Mouse (Mus musculus) embryonic facial prominence, embryonic 12.5 days (tissue): ENCODE data around the gene Ogn. TPM values are rescaled to one million over a fixed set of nuclear protein-coding genes. Genes with fewer than 3 reads are reported as not detected.
"Not testable (repeated sequence)": the region's sequence is repeated elsewhere in the genome, so short reads cannot be mapped to it uniquely, and the experiment has no call there.

Experiments
- ATAC-seq: fragments of 200-750 bp; cut with Nextera tagmentation; 2 replicates; pipeline ENCODE4 v1.8.0; 2017; ENCODE audit not compliant: insufficient number of reproducible peaks, insufficient read depth, low FRiP score, low TSS enrichment
- H3K27ac ChIP-seq: fragments of 300-500 bp; sonication (generic); 2 replicates; pipeline ENCODE4 v1.5.1; 2016; ENCODE audit warnings: mild to moderate bottlenecking
- H3K27me3 ChIP-seq: fragments of 300-500 bp; sonication (generic); 2 replicates; pipeline ENCODE4 v1.6.1; 2016; ENCODE audit warnings: mild to moderate bottlenecking, moderate library complexity
- H3K36me3 ChIP-seq: fragments of 300-500 bp; sonication (generic); 2 replicates; pipeline ENCODE4 v1.6.1; 2016; ENCODE audit warnings: mild to moderate bottlenecking
- H3K4me1 ChIP-seq: fragments of 300-500 bp; sonication (generic); 2 replicates; pipeline ENCODE4 v1.6.1; 2016
- H3K4me2 ChIP-seq: fragments of 300-500 bp; sonication (generic); replicated peaks from 2 replicates; pipeline ENCODE4 v1.6.1; 2016; ENCODE audit warnings: mild to moderate bottlenecking, moderate library complexity
- H3K4me3 ChIP-seq: fragments of 300-500 bp; sonication (generic); 2 replicates; pipeline ENCODE4 v1.5.1; 2016; ENCODE audit warnings: mild to moderate bottlenecking
- H3K9ac ChIP-seq: fragments of 300-500 bp; sonication (generic); 2 replicates; pipeline ENCODE4 v1.6.1; 2016; ENCODE audit warnings: mild to moderate bottlenecking, moderate library complexity
- H3K9me3 ChIP-seq: fragments of 300-500 bp; sonication (generic); 2 replicates; pipeline ENCODE4 v1.6.1; 2016; ENCODE audit warnings: mild to moderate bottlenecking, moderate library complexity
- WGBS: fragments of 180-500 bp; shearing (Covaris S2); methylation state at CpG from one replicate; pipeline ENCODE4 v1.1.7; 2016; 5-methylcytosine and 5-hydroxymethylcytosine counted together
- polyA plus RNA-seq: library from polyadenylated mRNA; unstranded; fragments of >200 nt; fragmentation: Nextera tagmentation; extraction: Ambion mirVana; gene quantifications from 2 replicates; pipeline ENCODE4 v1.2.1, GENCODE M21; 2016

Ogn gene
- 56.6 and 64.5 TPM in 2 replicates for polyA plus RNA-seq

DNA sequence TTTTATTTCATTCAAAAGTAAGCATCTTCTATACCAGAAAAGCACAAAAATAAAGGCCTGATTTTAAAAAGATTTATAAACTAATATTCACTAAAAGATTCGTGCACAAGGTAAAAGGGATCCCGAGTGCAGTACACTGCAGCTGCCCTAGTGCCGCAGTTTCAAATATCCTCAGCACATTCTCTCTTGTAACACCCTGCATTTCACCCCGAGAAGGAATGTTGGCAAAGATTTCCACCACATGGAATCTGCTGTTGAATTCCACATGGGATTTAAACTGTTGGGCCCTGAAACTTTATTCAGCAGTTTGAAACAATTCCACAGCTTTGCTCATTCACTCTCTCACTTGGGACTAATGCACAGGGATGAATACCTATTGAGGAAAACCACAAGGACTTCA lies at the start of gene Ogn:
Ogn (plus strand) TSS at position 333 of the 400 bp plus-strand sequence.
- H3K4me1 ChIP-seq, result 0 out of 2 replicates have a peak, but pooled peaks cover 3% of the 10 kb centered on the region
- peak; percentile 72; the same call in 1 of the 2 replicates for ATAC-seq
- H3K27me3 ChIP-seq, result no peaks in the 10 kb centered on the region
- peak within 1 kb of the TSS; percentile 83 for H3K27ac ChIP-seq
- H3K36me3 ChIP-seq, result no peaks in the 10 kb centered on the region
- peak within 1 kb of the TSS; percentile 27 for H3K4me3 ChIP-seq
- no peaks in the 10 kb centered on the region for H3K9me3 ChIP-seq
- 24% methylated on average over 4 of the region's 4 CpGs for WGBS
- no peak within 1 kb of the TSS for H3K9ac ChIP-seq
- peak within 1 kb of the TSS; percentile 35 for H3K4me2 ChIP-seq

DNA sequence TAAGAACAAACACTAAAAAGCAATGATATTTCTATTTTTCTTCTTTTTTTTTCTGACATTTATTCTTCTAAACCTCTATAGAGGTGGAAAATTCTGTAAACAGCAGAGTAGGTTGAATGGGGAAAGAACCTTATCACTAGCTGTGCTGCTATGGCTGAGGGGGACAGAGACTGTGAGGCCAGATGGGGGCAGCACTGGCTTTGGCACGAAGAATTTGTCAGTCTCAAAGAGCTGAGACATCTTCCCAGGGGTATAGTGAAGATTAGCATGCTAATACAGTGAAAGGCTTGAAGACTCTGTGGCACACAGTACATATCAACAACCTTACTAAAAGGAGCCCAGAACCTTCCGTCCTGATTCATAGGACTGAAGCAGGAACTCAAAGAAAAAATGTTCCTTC lies 48.7 kb upstream of the Ogn start:
- H3K4me3 ChIP-seq, result no peak overlapping the region
- 38% methylated on average over 2 of the region's 2 CpGs for WGBS
- no peaks in the 10 kb centered on the region for H3K4me1 ChIP-seq
- H3K27ac ChIP-seq, result no peak overlapping the region
- H3K36me3 ChIP-seq, result no peaks in the 10 kb centered on the region
- ATAC-seq, result no peak
- H3K9ac ChIP-seq, result no peak overlapping the region
- no peaks in the 10 kb centered on the region for H3K9me3 ChIP-seq
- no peaks in the 10 kb centered on the region for H3K27me3 ChIP-seq
- no peak overlapping the region for H3K4me2 ChIP-seq

DNA sequence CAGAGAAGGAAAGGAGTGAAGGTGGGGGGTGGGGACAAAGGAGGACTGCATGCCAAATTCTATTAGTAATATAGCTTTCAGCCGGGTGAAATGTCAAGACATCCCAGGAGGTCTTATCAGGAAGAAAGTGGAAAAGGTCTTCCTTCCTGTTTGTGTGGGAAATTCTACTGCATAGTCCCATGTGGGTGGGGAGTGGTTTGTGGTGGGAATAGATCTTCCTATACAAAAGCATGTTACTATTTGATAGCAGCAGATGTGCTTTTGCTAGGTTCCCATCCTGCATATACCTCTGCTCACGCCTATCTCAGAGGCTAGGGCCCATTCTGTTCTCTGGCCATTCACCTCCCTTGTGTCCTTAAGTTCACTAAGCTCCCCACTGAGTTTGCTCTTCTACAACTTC lies 47.0 kb upstream of the Ogn start:
- Histone ChIP-seq H3K4me3 (no peak overlapping the region), H3K4me2 (no peak overlapping the region), H3K36me3 (no peaks in the 10 kb centered on the region; the same call in 1 of the 2 replicates), H3K9ac (no peak overlapping the region), H3K9me3 (no peaks in the 10 kb centered on the region), H3K27ac (no peak overlapping the region), H3K4me1 (no peaks in the 10 kb centered on the region), H3K27me3 (no peaks in the 10 kb centered on the region)
- no peak for ATAC-seq
- 62% methylated on average over 2 of the region's 2 CpGs for WGBS

DNA sequence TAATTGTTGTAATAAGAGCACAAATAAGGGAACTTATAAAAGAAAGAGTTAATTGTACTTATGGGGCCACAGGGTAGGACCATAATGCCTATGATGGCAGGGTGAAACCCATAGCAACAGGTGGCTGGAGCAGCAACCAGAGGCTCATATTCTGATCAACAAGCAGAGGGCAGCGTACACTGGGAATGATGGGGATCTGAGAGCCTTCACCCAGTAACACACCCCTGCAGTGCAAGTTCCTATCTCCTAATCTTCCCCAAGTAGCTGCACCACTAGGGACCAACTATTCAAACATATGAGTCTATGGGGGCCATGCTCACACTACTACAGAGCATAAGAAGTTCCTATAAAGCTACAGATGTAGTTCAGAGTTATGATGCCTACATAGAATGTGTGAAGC lies 43.5 kb upstream of the Ogn start:
- 74% methylated on average over 1 of the region's 1 CpGs for WGBS
- Histone ChIP-seq H3K4me1 (no peaks in the 10 kb centered on the region), H3K9ac (no peak overlapping the region), H3K9me3 (no peaks in the 10 kb centered on the region), H3K4me2 (no peak overlapping the region), H3K27me3 (no peaks in the 10 kb centered on the region), H3K36me3 (no peaks in the 10 kb centered on the region; the same call in 1 of the 2 replicates), H3K27ac (no peak overlapping the region), H3K4me3 (no peak overlapping the region)
- ATAC-seq, result no peak

DNA sequence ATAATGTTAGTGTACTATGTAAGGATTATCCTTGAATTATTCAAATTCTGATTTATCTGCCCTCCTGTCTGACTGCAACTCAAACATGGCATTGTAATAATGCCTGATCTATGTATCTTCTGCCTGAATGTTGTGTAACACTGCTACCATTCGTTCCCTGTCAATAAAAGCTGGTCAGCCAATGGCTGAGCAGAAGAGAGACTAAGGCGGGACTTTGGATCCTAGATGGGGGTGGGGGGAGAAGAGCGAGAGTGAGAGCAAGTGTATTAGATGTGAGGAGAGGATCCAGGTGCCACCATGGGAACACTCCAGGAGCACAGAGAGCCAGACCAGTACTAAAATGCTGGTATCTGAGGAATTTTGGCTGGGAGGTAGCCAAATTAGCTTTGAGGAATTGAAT lies 37.5 kb upstream of the Ogn start:
- Histone ChIP-seq H3K36me3 (no peaks in the 10 kb centered on the region; the same call in 1 of the 2 replicates), H3K4me3 (no peak overlapping the region), H3K27me3 (no peaks in the 10 kb centered on the region), H3K4me1 (0 out of 2 replicates have a peak, but pooled peaks cover 3% of the 10 kb centered on the region), H3K9ac (no peak overlapping the region), H3K9me3 (no peaks in the 10 kb centered on the region), H3K27ac (no peak overlapping the region), H3K4me2 (no peak overlapping the region)
- ATAC-seq, result no peak
- WGBS, result 78% methylated on average over 3 of the region's 3 CpGs

DNA sequence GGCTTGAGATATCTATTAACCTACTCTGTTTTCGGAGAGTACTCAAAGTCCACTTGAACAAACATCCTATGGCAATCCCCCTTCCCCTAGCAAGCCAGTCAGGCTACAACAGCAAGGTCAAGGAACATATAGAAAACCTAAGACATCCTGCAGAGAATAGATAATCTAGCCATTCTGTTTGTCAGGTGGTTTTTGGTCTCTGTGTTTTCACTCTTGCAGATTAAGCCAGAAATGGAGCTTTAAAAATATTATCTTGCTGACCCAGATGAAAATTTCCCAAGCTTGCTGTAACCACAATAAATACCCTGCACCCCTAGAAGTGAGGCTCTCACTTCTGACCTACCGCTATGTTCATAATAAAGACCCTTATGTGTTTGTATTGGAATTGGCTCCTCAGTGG lies 36.4 kb upstream of the Ogn start:
- no peak overlapping the region for H3K27ac ChIP-seq
- ATAC-seq, result no peak
- no peak overlapping the region for H3K4me2 ChIP-seq
- no peaks in the 10 kb centered on the region for H3K9me3 ChIP-seq
- WGBS, result 70% methylated on average over 2 of the region's 2 CpGs
- H3K36me3 ChIP-seq, result no peaks in the 10 kb centered on the region
- 0 out of 2 replicates have a peak, but pooled peaks cover 3% of the 10 kb centered on the region for H3K4me1 ChIP-seq
- no peak overlapping the region for H3K4me3 ChIP-seq
- no peak overlapping the region for H3K9ac ChIP-seq
- no peaks in the 10 kb centered on the region for H3K27me3 ChIP-seq

DNA sequence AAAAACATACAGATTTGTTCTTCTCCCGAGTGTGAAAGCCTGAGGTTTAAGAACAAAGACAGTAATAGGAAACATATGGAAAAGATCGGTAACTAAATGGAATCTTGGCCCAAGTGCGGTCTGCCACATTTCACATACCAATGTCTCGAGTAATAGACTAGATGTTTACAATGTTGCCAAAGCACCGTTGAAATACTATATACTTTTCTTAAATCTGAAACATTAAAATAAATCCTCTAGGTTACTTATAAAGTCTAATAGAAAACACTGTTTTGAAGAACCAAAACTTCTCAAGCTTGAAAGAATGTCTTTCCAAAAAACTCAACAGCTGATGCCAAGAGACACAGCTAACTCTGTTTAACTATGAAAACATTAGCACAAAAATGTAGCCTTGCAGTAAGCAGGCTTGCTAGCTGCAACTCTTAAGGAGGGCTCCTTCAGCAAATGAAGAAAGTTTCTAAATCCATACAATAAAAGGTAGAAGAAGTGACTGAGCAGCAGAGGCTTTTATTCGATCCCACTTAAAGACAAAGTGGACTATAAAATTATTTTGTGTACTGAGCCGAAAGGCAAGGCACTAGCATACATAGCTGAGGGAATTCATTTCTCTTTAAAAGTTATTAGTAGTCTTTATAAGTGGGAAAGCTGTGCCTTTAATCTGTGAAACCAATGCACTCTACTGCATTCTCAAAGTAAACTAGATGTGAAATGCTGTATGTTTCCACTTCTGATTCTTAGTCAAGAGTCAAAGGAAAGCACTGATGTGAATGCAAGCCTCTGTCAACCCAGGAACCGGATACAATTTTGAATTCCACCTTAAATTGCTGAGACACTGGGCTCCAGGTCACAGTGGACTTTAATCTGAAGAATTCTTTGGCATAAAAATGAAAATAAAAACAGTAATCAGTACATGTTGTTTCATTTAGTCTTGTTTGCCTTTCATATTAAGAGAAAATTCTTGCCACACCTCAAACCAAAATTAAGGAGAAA lies 26.0 kb upstream of the Ogn start, which contains the start of gene Omd:
Omd (plus strand) TSS at position 922 of the 990 bp plus-strand sequence.
- Histone ChIP-seq H3K9me3 (no peaks in the 10 kb centered on the region), H3K27me3 (no peaks in the 10 kb centered on the region), H3K36me3 (no peaks in the 10 kb centered on the region), H3K9ac (no peak within 1 kb of the TSS), H3K4me3 (no peak within 1 kb of the TSS), H3K4me2 (peak within 1 kb of the TSS; percentile 11; the same call in 1 of the 2 replicates), H3K27ac (peak within 1 kb of the TSS; percentile 92), H3K4me1 (peaks cover 9% of the 10 kb centered on the region; the same call in 1 of the 2 replicates)
- WGBS, result 28% methylated on average over 8 of the region's 8 CpGs
- 0 out of 2 replicates have a peak, but pooled peaks have one; percentile 69 for ATAC-seq

DNA sequence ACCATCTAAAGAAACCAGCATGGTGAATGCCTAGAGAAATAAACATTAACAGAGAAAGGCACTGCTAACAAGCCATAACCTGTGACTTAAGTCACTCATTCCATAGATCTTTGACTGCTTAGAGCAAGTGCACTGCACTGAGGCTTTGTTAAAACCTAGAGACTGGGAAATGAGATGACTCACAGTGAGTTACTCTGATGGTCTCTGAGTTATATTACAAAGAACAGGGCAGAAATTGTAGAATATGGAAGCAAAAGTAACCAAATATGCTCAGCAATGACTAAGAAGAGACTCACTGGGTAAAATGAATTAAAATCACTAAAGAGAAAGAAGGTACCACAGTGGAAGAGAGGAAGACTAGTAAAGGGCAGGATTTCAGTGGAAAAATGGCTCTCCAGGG lies 24.0 kb upstream of the Ogn start:
- H3K9ac ChIP-seq, result no peak overlapping the region
- no peak overlapping the region for H3K27ac ChIP-seq
- H3K4me3 ChIP-seq, result no peak overlapping the region
- no peaks in the 10 kb centered on the region for H3K27me3 ChIP-seq
- no peaks in the 10 kb centered on the region for H3K9me3 ChIP-seq
- H3K4me2 ChIP-seq, result no peak overlapping the region
- ATAC-seq, result no peak
- no peaks in the 10 kb centered on the region for H3K36me3 ChIP-seq
- H3K4me1 ChIP-seq, result peaks cover 9% of the 10 kb centered on the region; the same call in 1 of the 2 replicates

DNA sequence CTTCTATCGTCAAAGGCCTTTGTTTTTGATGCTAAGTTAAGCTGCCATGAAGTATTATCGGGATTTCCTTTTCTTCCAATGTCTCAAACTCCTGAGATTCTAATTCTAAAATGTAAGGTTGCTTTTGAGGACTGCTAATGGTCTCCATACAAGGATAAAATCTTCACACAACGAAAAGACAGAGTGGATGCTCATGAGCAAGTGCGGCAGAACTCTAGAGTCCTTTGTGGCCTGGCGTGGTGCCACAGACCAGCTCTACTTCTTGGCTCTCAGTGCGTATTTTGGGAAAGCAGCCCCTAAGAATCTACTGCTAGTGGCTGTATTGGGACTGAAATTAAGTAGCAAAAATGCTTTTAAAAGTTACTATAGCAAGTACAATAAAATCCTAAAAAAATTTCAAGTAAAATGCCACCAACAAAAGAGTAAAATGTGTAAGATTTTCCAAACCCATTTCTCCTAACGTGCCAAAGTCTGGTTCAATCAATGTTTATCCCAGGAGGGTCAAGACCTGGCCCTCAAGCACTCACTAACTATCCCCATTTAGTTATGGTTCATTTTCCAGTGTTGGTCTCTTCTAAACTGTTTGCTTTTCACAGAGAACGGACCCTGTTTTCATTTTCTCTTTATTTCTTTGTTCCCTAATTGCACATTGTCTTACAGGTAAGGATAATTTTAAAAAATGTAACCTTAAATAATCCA lies 23.4 kb upstream of the Ogn start:
- Histone ChIP-seq H3K36me3 (no peaks in the 10 kb centered on the region), H3K27ac (no peak overlapping the region), H3K9me3 (no peaks in the 10 kb centered on the region), H3K4me3 (no peak overlapping the region), H3K4me1 (peaks cover 9% of the 10 kb centered on the region; the same call in 1 of the 2 replicates), H3K27me3 (no peaks in the 10 kb centered on the region), H3K4me2 (no peak overlapping the region), H3K9ac (no peak overlapping the region)
- 60% methylated on average over 8 of the region's 8 CpGs for WGBS
- no peak for ATAC-seq

DNA sequence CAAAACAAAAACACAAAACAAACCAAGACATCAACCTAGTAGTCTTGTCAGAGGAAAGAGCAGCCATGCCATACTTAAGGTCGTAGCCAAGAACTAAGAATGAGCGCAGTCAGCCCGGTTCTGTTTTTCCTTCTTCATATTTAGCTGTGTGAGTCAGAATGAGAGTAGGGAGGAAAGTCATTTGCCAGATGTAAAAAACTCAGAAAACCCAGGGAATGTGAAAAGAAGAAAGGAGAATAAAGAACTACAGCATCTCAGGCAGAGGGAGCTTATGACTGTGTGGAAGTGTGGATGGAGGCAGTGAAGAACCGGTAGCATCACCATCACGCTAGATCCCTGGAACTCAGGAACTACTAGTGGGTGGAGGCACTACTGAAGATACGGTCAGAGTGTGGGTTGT lies 21.8 kb upstream of the Ogn start:
- 92% methylated on average over 6 of the region's 6 CpGs for WGBS

DNA sequence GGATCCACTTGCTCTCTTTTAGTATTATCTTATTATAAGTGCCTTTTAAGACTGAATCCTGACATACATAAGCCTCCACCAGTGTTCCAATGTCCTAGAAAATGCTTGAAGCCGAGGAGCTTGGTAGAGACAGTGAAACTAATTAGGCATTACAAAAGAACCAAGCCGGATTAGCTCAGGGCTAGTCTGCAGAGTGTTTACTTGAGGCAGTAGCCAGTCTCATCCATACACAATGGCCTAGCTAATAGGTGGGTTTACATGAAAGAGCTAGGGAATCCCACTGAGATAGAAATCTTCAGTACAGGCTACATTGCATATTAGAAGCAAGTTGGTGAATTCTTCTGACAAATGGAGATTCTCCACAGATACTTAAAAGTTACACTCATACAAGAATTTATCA lies 5.3 kb upstream of the Ogn start:
- not testable (repeated sequence) for H3K4me2 ChIP-seq, ATAC-seq, H3K4me1 ChIP-seq, H3K9me3 ChIP-seq, H3K27me3 ChIP-seq, H3K9ac ChIP-seq, H3K27ac ChIP-seq, H3K36me3 ChIP-seq, H3K4me3 ChIP-seq
- 65% methylated on average over 2 of the region's 2 CpGs for WGBS

More for the DNA sequence above, 21.8 kb upstream of the Ogn start:
- no peaks in the 10 kb centered on the region for H3K36me3 ChIP-seq
- H3K4me3 ChIP-seq, result no peak overlapping the region
- H3K4me1 ChIP-seq, result peaks cover 9% of the 10 kb centered on the region; the same call in 1 of the 2 replicates
- no peak for ATAC-seq
- no peaks in the 10 kb centered on the region for H3K27me3 ChIP-seq
- no peak overlapping the region for H3K9ac ChIP-seq
- H3K27ac ChIP-seq, result no peak overlapping the region
- no peaks in the 10 kb centered on the region for H3K9me3 ChIP-seq
- no peak overlapping the region for H3K4me2 ChIP-seq
